Mouse (Mus musculus): Measurements from ENCODE around the gene Gm4969.
A peak's percentile ranks its signal among the peaks of the same experiment; 100 is the strongest.
"Not testable (repeated sequence)": the region's sequence is repeated elsewhere in the genome, so short reads cannot be mapped to it uniquely, and the experiment has no call there.

The Gm4969 gene

GRCm38 (mm10) chr7:19118028-19118771 is at the start of gene Gm4969:
TSS of gene Gm4969 (minus strand) at chr7:19118368.
- peak in 1 of 2 experiments; percentile 57 for DNase-seq (ENCODE audit: low spot score in 2 of 2)

- DNase-seq (ENCODE audit: low spot score in 2 of 2) = no peak
These were observed 48.8 kb upstream of the Gm4969 start for GRCm38 (mm10) chr7:19166990-19167389.

DNA sequence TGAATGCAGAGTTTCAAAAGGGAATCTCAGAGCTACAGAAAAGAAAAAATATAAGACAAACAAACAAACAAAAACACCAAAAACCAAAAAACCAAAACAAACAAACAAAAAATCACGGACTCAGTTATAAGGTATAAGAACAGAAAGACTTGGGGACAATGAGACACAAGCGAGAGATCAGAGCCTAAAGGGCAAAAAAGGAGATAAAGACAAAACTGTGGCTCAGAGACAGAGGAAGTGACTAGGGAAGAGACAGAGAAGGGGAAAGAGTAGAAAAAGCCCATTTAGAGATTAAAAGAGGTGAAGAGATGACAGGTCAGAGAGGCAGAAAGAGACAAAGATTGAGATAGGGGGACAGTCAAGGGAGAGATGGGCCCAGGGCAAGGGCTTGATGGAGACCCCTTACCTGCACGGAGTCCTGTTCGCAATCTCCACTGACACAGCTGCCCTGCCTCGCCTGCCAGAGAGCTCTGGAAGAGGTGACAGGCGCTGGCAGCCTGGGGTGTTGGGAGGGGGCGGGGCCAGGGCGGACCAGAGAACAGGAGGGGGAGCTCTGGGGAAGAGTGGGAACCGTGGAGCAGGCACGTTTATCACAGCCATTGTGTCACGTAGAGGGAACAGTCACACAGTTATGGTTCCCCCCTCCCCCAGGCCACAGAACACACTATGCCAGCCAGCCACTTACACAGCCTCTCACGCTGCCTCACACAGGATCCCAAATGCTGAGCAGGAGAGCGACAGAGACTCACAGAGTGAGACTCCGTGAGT is 47.7 kb upstream of the Gm4969 start, which contains the start of gene Gipr:
TSS of gene Gipr (minus strand) at position 472 of the 768 bp plus-strand sequence.
- DNase-seq (ENCODE audit: low spot score in 2 of 2) = no peak

- peak in 1 of 2 experiments; percentile 53 for DNase-seq (ENCODE audit: low spot score in 2 of 2)
These were observed 46.8 kb upstream of the Gm4969 start for GRCm38 (mm10) chr7:19164978-19165377.

DNA sequence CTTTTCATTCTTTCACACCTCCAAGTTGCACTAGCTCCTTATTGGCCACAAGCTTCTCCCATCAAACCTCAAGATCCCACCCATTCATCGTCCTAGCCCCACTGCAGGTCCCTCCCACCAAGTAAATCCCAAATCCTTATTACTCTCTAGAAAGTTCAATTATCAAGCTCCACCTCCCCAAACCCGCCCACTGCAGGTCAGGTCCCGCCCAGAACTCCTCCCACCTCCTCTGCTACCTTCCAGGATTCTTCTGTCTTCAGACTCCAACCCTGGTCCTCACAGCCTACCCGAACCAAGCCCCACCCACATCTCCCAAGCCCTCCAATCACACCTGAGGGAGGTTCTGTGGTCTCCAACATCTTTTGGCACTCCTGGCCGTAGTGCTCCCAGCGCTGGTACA is 46.0 kb upstream of the Gm4969 start:
- no peak for DNase-seq (ENCODE audit: low spot score in 2 of 2)

DNA sequence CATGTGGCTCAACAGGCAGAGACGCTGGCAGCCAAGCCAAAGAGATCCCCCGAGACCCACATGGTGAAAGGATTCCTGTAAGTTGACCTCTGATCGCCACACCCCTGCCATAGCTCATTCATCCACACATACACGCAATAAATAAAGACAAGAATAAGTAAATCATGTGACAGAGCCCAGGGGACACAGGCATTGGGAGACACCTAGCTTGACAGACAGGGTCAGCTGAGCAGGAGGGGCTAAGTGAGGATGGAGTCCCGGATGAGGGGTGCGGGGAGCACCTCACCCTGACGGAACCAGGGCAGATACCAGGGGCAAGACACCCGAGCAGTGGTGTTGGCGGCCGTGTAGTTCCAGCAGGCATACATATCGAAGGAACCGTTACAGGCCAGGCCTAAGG is 45.6 kb upstream of the Gm4969 start:
- DNase-seq (ENCODE audit: low spot score in 2 of 2) = no peak

DNA sequence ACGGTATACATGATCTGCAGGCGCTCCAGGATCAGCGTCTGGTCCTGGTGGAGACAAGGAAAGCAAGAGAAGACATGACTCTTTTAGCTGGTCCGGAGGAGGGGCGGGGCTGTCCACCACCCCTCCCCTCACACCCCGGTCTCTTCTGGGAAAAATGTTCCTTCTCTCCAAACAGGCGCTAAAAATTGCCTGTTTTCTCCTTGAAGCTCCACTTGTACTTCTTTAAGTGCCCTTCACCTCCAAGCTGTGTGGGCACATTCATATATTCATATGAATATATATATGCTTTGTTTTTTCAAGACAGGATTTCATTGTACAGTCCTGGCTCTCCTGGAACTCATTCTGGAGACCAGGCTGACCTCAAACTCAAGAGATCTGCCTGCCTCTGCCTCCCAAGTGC is 44.8 kb upstream of the Gm4969 start:
- DNase-seq (ENCODE audit: low spot score in 2 of 2) = no peak

- DNase-seq (ENCODE audit: low spot score in 2 of 2) = no peak
These were observed 41.9 kb upstream of the Gm4969 start for GRCm38 (mm10) chr7:19160115-19160514.

DNA sequence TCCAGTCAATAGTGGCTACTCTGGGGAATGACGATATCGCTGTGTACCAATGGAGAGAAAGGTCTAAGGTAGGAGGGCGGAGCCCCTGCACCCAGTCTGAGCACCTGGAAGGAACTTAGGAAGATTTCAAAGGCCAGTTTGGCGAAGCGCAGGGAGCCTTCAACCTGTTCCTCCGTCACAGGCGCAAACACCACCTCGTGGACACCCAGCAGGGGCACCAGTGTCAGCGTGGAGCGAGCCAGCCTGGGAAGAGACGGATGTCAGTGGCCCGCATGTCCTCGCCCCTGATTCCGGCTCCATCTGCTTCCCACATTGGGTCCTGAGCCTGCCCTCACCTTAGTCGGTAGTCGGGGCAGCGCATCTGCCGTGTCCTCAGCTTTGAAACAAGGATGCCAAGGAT is 41.2 kb upstream of the Gm4969 start:
- no peak for DNase-seq (ENCODE audit: low spot score in 2 of 2)

- DNase-seq (ENCODE audit: low spot score in 2 of 2) = no peak
These were observed 40.4 kb upstream of the Gm4969 start for GRCm38 (mm10) chr7:19158601-19159000.

- DNase-seq (ENCODE audit: low spot score in 2 of 2) = peak; percentile 89 to 93
These were observed 39.1 kb upstream of the Gm4969 start for GRCm38 (mm10) chr7:19157160-19157800.

- DNase-seq (ENCODE audit: low spot score in 2 of 2) = peak in 1 of 2 experiments; percentile 42
These were observed 37.8 kb upstream of the Gm4969 start for GRCm38 (mm10) chr7:19155825-19156475.

DNA sequence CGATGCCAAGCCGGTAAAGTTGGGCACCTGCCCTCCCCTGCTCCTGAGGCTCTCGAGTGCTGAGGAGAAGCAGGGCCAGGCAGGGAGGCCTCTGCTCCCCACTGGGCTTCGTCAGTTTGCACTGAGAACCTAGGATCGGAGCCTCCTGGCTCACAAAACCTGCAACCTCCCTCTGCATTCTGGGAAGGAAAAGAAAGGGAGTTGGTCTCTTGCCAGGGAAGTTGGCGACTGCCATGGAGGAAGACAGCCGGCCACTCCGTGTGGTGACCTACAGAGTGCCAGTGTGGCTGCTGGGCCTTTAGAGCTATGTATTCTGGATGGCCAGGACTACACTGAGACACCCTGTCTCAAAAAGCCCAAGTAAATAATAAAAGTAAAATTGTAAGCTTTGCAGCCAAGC is 36.6 kb upstream of the Gm4969 start:
- no peak for DNase-seq (ENCODE audit: low spot score in 2 of 2)

DNA sequence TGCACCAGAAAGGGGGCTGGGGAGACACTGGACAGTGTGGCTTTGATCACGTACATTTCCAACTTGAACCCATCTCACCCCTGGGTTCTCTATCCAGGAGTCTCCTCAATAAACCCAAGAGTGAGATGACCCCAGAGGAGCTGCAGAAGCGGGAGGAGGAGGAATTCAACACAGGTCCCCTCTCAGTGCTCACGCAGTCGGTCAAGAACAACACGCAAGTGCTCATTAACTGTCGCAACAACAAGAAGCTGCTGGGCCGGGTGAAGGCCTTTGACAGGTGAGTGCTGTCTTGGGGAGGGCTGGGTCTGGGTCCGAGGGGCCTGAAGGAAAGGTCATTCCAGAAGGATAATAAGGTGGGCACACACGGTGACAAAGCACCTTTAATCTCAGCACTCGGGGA is 33.0 kb upstream of the Gm4969 start:
- not testable (repeated sequence) for DNase-seq (ENCODE audit: low spot score in 2 of 2)

DNA sequence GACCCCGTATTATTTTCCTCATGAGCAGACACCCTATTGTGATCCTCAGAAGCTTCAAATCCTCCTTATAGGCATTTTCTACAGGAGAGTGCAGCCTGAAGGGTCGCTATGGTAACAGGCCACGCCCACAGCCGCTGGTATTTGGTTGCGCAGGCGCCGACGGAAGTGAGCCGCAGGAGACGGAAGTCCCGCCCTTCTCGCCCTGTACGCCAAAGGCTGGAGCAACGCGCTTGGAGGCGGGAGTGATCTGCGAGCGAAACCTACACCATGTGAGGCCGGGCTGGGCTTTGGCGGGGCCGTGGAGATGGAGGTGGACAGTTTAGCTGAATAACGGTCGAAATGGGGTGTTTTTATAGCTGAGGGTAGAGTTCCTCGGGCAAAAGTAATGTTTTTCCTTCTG is 31.5 kb upstream of the Gm4969 start, which contains the start of gene Snrpd2:
TSS of gene Snrpd2 (plus strand) at position 97 of the 400 bp plus-strand sequence.
- DNase-seq (ENCODE audit: low spot score in 2 of 2) = peak; percentile 94 to 99

- DNase-seq (ENCODE audit: low spot score in 2 of 2) = peak; percentile 91 to 98
These were observed 30.8 kb upstream of the Gm4969 start, which contains the start of gene Qpctl for GRCm38 (mm10) chr7:19148875-19149541. TSS of gene Qpctl (minus strand) at chr7:19149291.

GRCm38 (mm10) chr7:19148180-19148874 is 30.2 kb upstream of the Gm4969 start:
- DNase-seq (ENCODE audit: low spot score in 2 of 2) = no peak

DNA sequence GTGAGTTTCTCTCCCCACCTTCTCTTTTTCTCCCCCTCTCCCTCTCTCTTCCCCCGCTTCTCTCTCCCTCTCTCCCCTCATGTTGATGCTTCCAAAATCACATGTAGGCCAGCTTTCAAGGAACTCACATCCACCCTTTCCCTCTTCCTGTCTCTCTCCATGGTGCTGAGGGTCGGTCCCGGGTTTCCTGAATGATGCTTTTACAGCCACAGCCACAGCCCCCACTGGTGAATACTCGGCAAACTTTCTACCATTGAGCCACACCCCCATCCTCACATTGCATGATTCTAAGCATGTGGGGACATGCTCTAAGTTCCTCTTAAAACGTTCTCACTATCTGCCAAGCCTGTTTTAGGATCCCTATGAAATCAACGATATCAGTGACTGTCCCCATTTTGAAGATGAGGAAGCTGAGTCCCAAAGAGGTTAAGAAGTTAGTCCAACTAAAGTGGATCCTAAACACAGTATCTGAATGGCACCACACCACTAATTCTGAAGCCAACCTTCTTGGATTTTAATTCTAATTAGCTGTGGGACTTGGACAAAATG is 29.4 kb upstream of the Gm4969 start:
- no peak for DNase-seq (ENCODE audit: low spot score in 2 of 2)

DNA sequence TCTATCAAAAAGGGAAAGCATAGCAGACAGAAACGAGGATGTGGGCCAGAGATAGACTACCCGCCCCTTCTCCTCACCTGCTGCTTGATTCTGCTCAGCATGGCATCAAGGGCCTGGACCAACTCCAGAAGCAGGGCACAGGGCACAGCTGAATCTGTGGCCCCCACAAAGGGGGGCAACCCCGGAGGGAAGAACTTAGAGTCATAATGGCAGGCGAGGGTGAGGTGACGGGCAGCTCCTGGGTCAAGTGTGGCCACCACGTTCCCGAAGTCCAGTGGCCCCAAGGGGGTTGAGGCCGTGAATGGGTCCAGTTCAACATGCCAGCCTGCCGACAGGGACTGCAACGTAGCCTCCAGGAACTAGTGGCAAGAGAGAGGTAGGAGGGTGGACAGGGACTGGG is 28.6 kb upstream of the Gm4969 start:
- no peak for DNase-seq (ENCODE audit: low spot score in 2 of 2)

DNA sequence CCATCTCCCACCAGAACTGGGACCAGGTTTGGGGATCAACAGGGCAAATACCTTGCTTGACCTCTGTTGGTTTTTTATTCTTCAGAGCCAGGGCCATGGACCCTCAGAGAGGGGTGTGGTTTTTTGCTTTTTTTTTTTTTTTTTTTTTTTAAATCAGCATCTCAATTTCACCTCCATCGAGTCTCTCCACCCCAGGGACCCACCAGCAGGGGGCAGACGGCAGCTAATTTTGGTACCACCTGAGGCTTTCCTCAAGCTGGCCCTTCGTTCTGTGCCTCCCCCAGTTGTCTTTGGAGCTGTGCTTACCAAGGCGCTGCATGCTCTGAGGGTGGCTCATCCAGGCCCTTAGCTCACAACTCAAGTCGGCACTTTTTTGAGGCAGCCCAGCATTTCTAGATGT is 19.2 kb upstream of the Gm4969 start:
- peak in 1 of 2 experiments; percentile 76 for DNase-seq (ENCODE audit: low spot score in 2 of 2)
